ENCODE assay signal across 17 mouse cellular contexts in the genomic region with DNA sequence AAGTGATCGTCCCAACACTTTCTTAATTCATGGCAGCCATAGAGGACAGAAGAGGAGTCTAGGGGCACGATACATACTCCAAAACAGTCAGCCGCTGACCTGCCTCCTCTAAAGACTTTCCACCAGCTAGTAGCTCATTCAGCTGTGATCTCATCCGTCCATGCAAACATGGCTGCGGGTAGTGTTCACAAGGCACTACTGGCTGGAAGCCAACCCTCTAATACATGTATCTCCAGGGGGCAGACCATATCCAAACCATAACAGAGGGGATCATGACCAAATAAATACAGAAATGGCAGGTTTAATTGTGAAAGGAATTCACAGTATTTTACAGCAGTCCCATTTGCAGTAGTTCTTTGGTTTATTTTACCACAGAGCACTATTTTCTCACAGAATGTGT.
DNase-seq lines count a peak whose midpoint lies in the region; ATAC-seq and TF ChIP-seq lines count a peak whose summit lies in the region.
"Had no signal": no experiment of that assay in that cellular context is flagged by ENCODE, and none has a peak within 500 bp of the region (broad histone marks: within the 10 kb centered on the region; RNA-seq: fewer than 3 reads in every experiment).

No protein-coding gene starts in this region.

- ATAC-seq in hindbrain, embryonic 12.5 days (ENCODE audit: low FRiP score): 0 out of 2 replicates have a peak, but pooled peaks have one; percentile 35
- ATAC-seq in hindbrain, embryonic 11.5 days (ENCODE audit: low FRiP score): no peak
- ATAC-seq in midbrain, embryonic 14.5 days (ENCODE audit: low FRiP score, low TSS enrichment): peak; percentile 37; the same call in 1 of the 2 replicates
- ATAC-seq in midbrain, embryonic 11.5 days (ENCODE audit: low FRiP score): no peak
- ATAC-seq in neural tube, embryonic 14.5 days (ENCODE audit: low read depth): peak; percentile 65
- ATAC-seq: forebrain, postnatal 0 days; inflammation-experienced regulatory T-cells, adult 6 months had no signal

- H3K27ac ChIP-seq in hindbrain, embryonic 12.5 days: no peak overlapping the region
- H3K27ac ChIP-seq in hindbrain, embryonic 11.5 days (ENCODE audit: low read depth, low read length): no peak overlapping the region
- H3K27ac ChIP-seq in midbrain, embryonic 14.5 days (replicated peaks; ENCODE audit: low read depth, low read length): no peak overlapping the region
- H3K27ac ChIP-seq in midbrain, embryonic 11.5 days (ENCODE audit: low read depth, low read length): no peak overlapping the region
- H3K27ac ChIP-seq in neural tube, embryonic 14.5 days (ENCODE audit: low read depth, low read length): no peak overlapping the region
- no peak overlapping the region for H3K27ac ChIP-seq in thymus, adult 2 months (ENCODE audit: control insufficient read depth, insufficient read depth, low read length)

- no peak overlapping the region for H3K9ac ChIP-seq in hindbrain, embryonic 12.5 days
- H3K9ac ChIP-seq in hindbrain, embryonic 11.5 days (ENCODE audit: low read depth, low read length): no peak overlapping the region
- H3K9ac ChIP-seq in midbrain, embryonic 14.5 days (replicated peaks; ENCODE audit: low read length): no peak overlapping the region
- H3K9ac ChIP-seq in midbrain, embryonic 11.5 days (ENCODE audit: low read length): no peak overlapping the region
- H3K9ac ChIP-seq in neural tube, embryonic 14.5 days (replicated peaks; ENCODE audit: low read depth, low read length): no peak overlapping the region
- H3K9ac ChIP-seq: forebrain, postnatal 0 days had no signal

- no peaks in the 10 kb centered on the region for H3K27me3 ChIP-seq in hindbrain, embryonic 12.5 days
- H3K27me3 ChIP-seq in hindbrain, embryonic 11.5 days (ENCODE audit: control insufficient read depth, insufficient read depth, low read length): no peaks in the 10 kb centered on the region
- no peaks in the 10 kb centered on the region for H3K27me3 ChIP-seq in midbrain, embryonic 14.5 days (ENCODE audit: control insufficient read depth, insufficient read depth, low read length)
- H3K27me3 ChIP-seq in midbrain, embryonic 11.5 days (ENCODE audit: control insufficient read depth, insufficient read depth, low read length): no peaks in the 10 kb centered on the region
- no peaks in the 10 kb centered on the region for H3K27me3 ChIP-seq in neural tube, embryonic 14.5 days (ENCODE audit: control insufficient read depth, insufficient read depth, low read length)
- H3K27me3 ChIP-seq in thymus, adult 2 months (ENCODE audit: control insufficient read depth, insufficient read depth, low read length): no peaks in the 10 kb centered on the region
- H3K27me3 ChIP-seq: megakaryocyte, embryonic 14.5 days had no signal

- WGBS in hindbrain, embryonic 12.5 days: 71% methylated on average over 5 of the region's 5 CpGs
- 78% methylated on average over 5 of the region's 5 CpGs for WGBS in hindbrain, embryonic 11.5 days
- 59% methylated on average over 5 of the region's 5 CpGs for WGBS in midbrain, embryonic 14.5 days
- WGBS in midbrain, embryonic 11.5 days: 90% methylated on average over 5 of the region's 5 CpGs
- WGBS in neural tube, embryonic 14.5 days: 52% methylated on average over 5 of the region's 5 CpGs
- WGBS in thymus, adult 2 months: 91% methylated on average over 5 of the region's 5 CpGs

- TF ChIP-seq CTCF in thymus, adult 2 months (IDR thresholded peaks at IDR 0.05; ENCODE audit: borderline replicate concordance, control insufficient read depth, extremely low read depth, insufficient read depth, low read length, poor library complexity): no peak

- H3K4me1 ChIP-seq in hindbrain, embryonic 12.5 days: no peaks in the 10 kb centered on the region
- H3K4me1 ChIP-seq in hindbrain, embryonic 11.5 days (replicated peaks; ENCODE audit: control insufficient read depth, insufficient read depth, low read length): no peaks in the 10 kb centered on the region
- H3K4me1 ChIP-seq in midbrain, embryonic 14.5 days (ENCODE audit: control insufficient read depth, insufficient read depth, low read length): peaks cover 3% of the 10 kb centered on the region; the same call in 1 of the 2 replicates
- no peaks in the 10 kb centered on the region for H3K4me1 ChIP-seq in midbrain, embryonic 11.5 days (ENCODE audit: control insufficient read depth, insufficient read depth, low read length)
- no peaks in the 10 kb centered on the region for H3K4me1 ChIP-seq in neural tube, embryonic 14.5 days (ENCODE audit: control insufficient read depth, insufficient read depth, low read length)
- H3K4me1 ChIP-seq in thymus, adult 2 months (replicated peaks; ENCODE audit: control insufficient read depth, insufficient read depth, low read length): no peaks in the 10 kb centered on the region
- H3K4me1 ChIP-seq: megakaryocyte, embryonic 14.5 days had no signal

- peaks cover 16% of the 10 kb centered on the region for H3K36me3 ChIP-seq in hindbrain, embryonic 12.5 days
- H3K36me3 ChIP-seq in hindbrain, embryonic 11.5 days (ENCODE audit: control insufficient read depth, insufficient read depth, low read length): no peaks in the 10 kb centered on the region
- H3K36me3 ChIP-seq in midbrain, embryonic 14.5 days (ENCODE audit: control insufficient read depth, insufficient read depth, low read length): peaks cover 25% of the 10 kb centered on the region
- H3K36me3 ChIP-seq in midbrain, embryonic 11.5 days (ENCODE audit: control insufficient read depth, insufficient read depth, low read length): no peaks in the 10 kb centered on the region
- no peaks in the 10 kb centered on the region for H3K36me3 ChIP-seq in neural tube, embryonic 14.5 days (ENCODE audit: control insufficient read depth, insufficient read depth, low read length)
- H3K36me3 ChIP-seq in thymus, adult 2 months (ENCODE audit: control insufficient read depth, insufficient read depth, low read length): no peaks in the 10 kb centered on the region
- H3K36me3 ChIP-seq: G1E had no signal

- H3K4me3 ChIP-seq in hindbrain, embryonic 12.5 days: no peak overlapping the region
- H3K4me3 ChIP-seq in hindbrain, embryonic 11.5 days (ENCODE audit: low read depth, low read length): no peak overlapping the region
- H3K4me3 ChIP-seq in midbrain, embryonic 14.5 days (replicated peaks; ENCODE audit: low read depth, low read length): no peak overlapping the region
- H3K4me3 ChIP-seq in midbrain, embryonic 11.5 days (ENCODE audit: low read depth, low read length): no peak overlapping the region
- no peak overlapping the region for H3K4me3 ChIP-seq in neural tube, embryonic 14.5 days (ENCODE audit: low read depth, low read length)
- no peak overlapping the region for H3K4me3 ChIP-seq in thymus, adult 2 months (ENCODE audit: control insufficient read depth, insufficient read depth, low read length)
- H3K4me3 ChIP-seq: megakaryocyte, embryonic 14.5 days had no signal

- no peak overlapping the region for H3K4me2 ChIP-seq in hindbrain, embryonic 12.5 days (replicated peaks)
- no peak overlapping the region for H3K4me2 ChIP-seq in hindbrain, embryonic 11.5 days (replicated peaks; ENCODE audit: low read depth, low read length)
- no peak overlapping the region for H3K4me2 ChIP-seq in midbrain, embryonic 14.5 days (ENCODE audit: low read length)
- H3K4me2 ChIP-seq in midbrain, embryonic 11.5 days: no peak overlapping the region
- no peak overlapping the region for H3K4me2 ChIP-seq in neural tube, embryonic 14.5 days (ENCODE audit: low read depth, low read length)

- no peak for DNase-seq in hindbrain, embryonic 11.5 days (ENCODE audit: low spot score)
- peak; percentile 64 for DNase-seq in midbrain, embryonic 14.5 days
- DNase-seq in midbrain, embryonic 11.5 days (ENCODE audit: low spot score, missing footprints): no peak
- DNase-seq in fibroblast of lung, adult 2 months (ENCODE audit: low read depth): peak; percentile 49
- no peak for DNase-seq in thymus, adult 2 months
- DNase-seq: adrenal gland, postnatal 14 days; cerebellum, postnatal 36 days; forebrain, postnatal 0 days; heart, postnatal 10 days; kidney, adult 9 months; layer of hippocampus, postnatal 36 days; right cerebral cortex, postnatal 4 days had no signal

- TF ChIP-seq POLR2A in thymus, adult 2 months (IDR thresholded peaks at IDR 0.05; ENCODE audit: control insufficient read depth, extremely low read depth, insufficient read depth, low read length, poor library complexity): no peak

- no peaks in the 10 kb centered on the region for H3K9me3 ChIP-seq in hindbrain, embryonic 12.5 days (replicated peaks)
- no peaks in the 10 kb centered on the region for H3K9me3 ChIP-seq in hindbrain, embryonic 11.5 days (ENCODE audit: control insufficient read depth, low read length)
- no peaks in the 10 kb centered on the region for H3K9me3 ChIP-seq in midbrain, embryonic 14.5 days (ENCODE audit: control insufficient read depth, low read length)
- H3K9me3 ChIP-seq in midbrain, embryonic 11.5 days (ENCODE audit: control insufficient read depth, low read length): no peaks in the 10 kb centered on the region
- H3K9me3 ChIP-seq in neural tube, embryonic 14.5 days (ENCODE audit: control insufficient read depth, low read length): no peaks in the 10 kb centered on the region
- H3K9me3 ChIP-seq: megakaryocyte, embryonic 14.5 days had no signal

Comparison
In these comparisons a context has a peak if more than half of its experiments do, and no peak if none do; other contexts are left out.
1. ATAC-seq: peak in hindbrain, embryonic 12.5 days (single experiment), midbrain, embryonic 14.5 days (single experiment) and neural tube, embryonic 14.5 days (single experiment); none in hindbrain, embryonic 11.5 days (single experiment) and midbrain, embryonic 11.5 days (single experiment).
2. DNase-seq: peak in midbrain, embryonic 14.5 days (single experiment) and fibroblast of lung, adult 2 months (single experiment); none in hindbrain, embryonic 11.5 days (single experiment), midbrain, embryonic 11.5 days (single experiment) and thymus, adult 2 months (single experiment).